Mouse (Mus musculus) heart, embryonic 11.5 days (tissue): ENCODE results near the gene Med13l. TPM values are rescaled to one million over a fixed set of nuclear protein-coding genes. Genes with fewer than 3 reads are reported as not detected.

Experiments
- ATAC-seq: fragments of 200-750 bp; cut with Nextera tagmentation; replicated peaks from 2 replicates; pipeline ENCODE4 v1.8.0; 2017; ENCODE audit warnings: moderate library complexity; ENCODE audit not compliant: insufficient number of reproducible peaks, low FRiP score, low TSS enrichment
- H3K27ac ChIP-seq: fragments of 300-500 bp; sonication (generic); 2 replicates; pipeline ENCODE4 v1.5.1; 2014; ENCODE audit warnings: mild to moderate bottlenecking, low read depth, low read length
- H3K27me3 ChIP-seq: fragments of 300-500 bp; sonication (generic); 2 replicates; pipeline ENCODE4 v1.6.1; 2014; ENCODE audit warnings: mild to moderate bottlenecking, low read length, mixed read lengths; ENCODE audit not compliant: control insufficient read depth, insufficient read depth
- H3K36me3 ChIP-seq: fragments of 300-500 bp; sonication (generic); 2 replicates; pipeline ENCODE4 v1.6.1; 2014; ENCODE audit warnings: mild to moderate bottlenecking, low read length, moderate library complexity, mixed read lengths; ENCODE audit not compliant: control insufficient read depth, insufficient read depth
- H3K4me1 ChIP-seq: fragments of 300-500 bp; sonication (generic); 2 replicates; pipeline ENCODE4 v1.6.1; 2014; ENCODE audit warnings: low read length; ENCODE audit not compliant: control insufficient read depth, insufficient read depth
- H3K4me2 ChIP-seq: fragments of 300-500 bp; sonication (generic); 2 replicates; pipeline ENCODE4 v1.6.1; 2014; ENCODE audit warnings: mild to moderate bottlenecking, moderate library complexity
- H3K4me3 ChIP-seq: fragments of 300-500 bp; sonication (generic); 2 replicates; pipeline ENCODE4 v1.5.1; 2014; ENCODE audit warnings: low read depth, low read length
- H3K9ac ChIP-seq: fragments of 300-500 bp; sonication (generic); 2 replicates; pipeline ENCODE4 v1.6.1; 2014; ENCODE audit warnings: mild to moderate bottlenecking, low read depth, low read length, moderate library complexity
- H3K9me3 ChIP-seq: fragments of 300-500 bp; sonication (generic); replicated peaks from 2 replicates; pipeline ENCODE4 v1.6.1; 2016; ENCODE audit warnings: low read length; ENCODE audit not compliant: control insufficient read depth
- WGBS: fragments of 180-500 bp; shearing (Covaris S2); extraction: QIAGEN DNeasy Blood & Tissue Kit; methylation state at CpG from one replicate; pipeline ENCODE4 v1.1.7; 2014; ENCODE audit not compliant: insufficient replicate concordance; 5-methylcytosine and 5-hydroxymethylcytosine counted together
- polyA plus RNA-seq: library from polyadenylated mRNA; unstranded; fragments of >200 nt; fragmentation: Nextera tagmentation; extraction: Ambion mirVana; gene quantifications from 2 replicates; pipeline ENCODE4 v1.2.1, GENCODE M21; 2014

Gene Med13l
- polyA plus RNA-seq, 1 experiment from 2014 or later, result 9.7 TPM

- ATAC-seq, result no peak
- no peaks in the 10 kb centered on the region for H3K9me3 ChIP-seq
- H3K4me1 ChIP-seq, result peaks cover 21% of the 10 kb centered on the region
- no peak overlapping the region for H3K4me2 ChIP-seq
- H3K27ac ChIP-seq, result no peak overlapping the region
- H3K27me3 ChIP-seq, result no peaks in the 10 kb centered on the region
- H3K36me3 ChIP-seq, result no peaks in the 10 kb centered on the region
- H3K4me3 ChIP-seq, result no peak overlapping the region
- WGBS, result 82% methylated on average over 11 of the region's 11 CpGs
- H3K9ac ChIP-seq, result no peak overlapping the region
Observed at GRCm38 (mm10) chr5:118605424-118606067, 45.1 kb downstream of the Med13l start.

GRCm38 (mm10) chr5:118606636-118607035, 46.2 kb downstream of the Med13l start:
- no peaks in the 10 kb centered on the region for H3K36me3 ChIP-seq
- no peak overlapping the region for H3K27ac ChIP-seq
- H3K9me3 ChIP-seq, result no peaks in the 10 kb centered on the region
- H3K4me1 ChIP-seq, result peaks cover 16% of the 10 kb centered on the region
- H3K27me3 ChIP-seq, result no peaks in the 10 kb centered on the region
- H3K9ac ChIP-seq, result no peak overlapping the region
- H3K4me2 ChIP-seq, result no peak overlapping the region
- no peak for ATAC-seq
- WGBS, result 83% methylated on average over 13 of the region's 13 CpGs
- no peak overlapping the region for H3K4me3 ChIP-seq

- WGBS, result 93% methylated on average over 1 of the region's 1 CpGs
- Histone ChIP-seq H3K4me3 (no peak overlapping the region), H3K27me3 (no peaks in the 10 kb centered on the region), H3K9me3 (no peaks in the 10 kb centered on the region), H3K27ac (no peak overlapping the region), H3K4me1 (peaks cover 16% of the 10 kb centered on the region), H3K36me3 (no peaks in the 10 kb centered on the region), H3K4me2 (no peak overlapping the region), H3K9ac (no peak overlapping the region)
- no peak for ATAC-seq
Observed at GRCm38 (mm10) chr5:118607900-118608299, 47.4 kb downstream of the Med13l start.

GRCm38 (mm10) chr5:118610468-118610867, 50.0 kb downstream of the Med13l start:
- no peak for ATAC-seq
- Histone ChIP-seq H3K9me3 (no peaks in the 10 kb centered on the region), H3K4me2 (no peak overlapping the region), H3K36me3 (no peaks in the 10 kb centered on the region), H3K4me1 (peaks cover 37% of the 10 kb centered on the region), H3K27me3 (no peaks in the 10 kb centered on the region), H3K27ac (no peak overlapping the region), H3K4me3 (no peak overlapping the region), H3K9ac (no peak overlapping the region)
- WGBS, result 76% methylated on average over 5 of the region's 5 CpGs

- no peaks in the 10 kb centered on the region for H3K27me3 ChIP-seq
- H3K27ac ChIP-seq, result peak overlapping the region; percentile 31; the same call in 1 of the 2 replicates
- no peak overlapping the region for H3K9ac ChIP-seq
- H3K4me2 ChIP-seq, result no peak overlapping the region
- H3K4me3 ChIP-seq, result no peak overlapping the region
- WGBS, result 46% methylated on average over 13 of the region's 13 CpGs
- H3K9me3 ChIP-seq, result no peaks in the 10 kb centered on the region
- H3K36me3 ChIP-seq, result no peaks in the 10 kb centered on the region
- H3K4me1 ChIP-seq, result peaks cover 38% of the 10 kb centered on the region
- ATAC-seq, result no peak
Observed at GRCm38 (mm10) chr5:118612956-118613631, 52.6 kb downstream of the Med13l start.

GRCm38 (mm10) chr5:118613704-118614103, 53.2 kb downstream of the Med13l start:
- Histone ChIP-seq H3K4me1 (peaks cover 42% of the 10 kb centered on the region), H3K4me3 (no peak overlapping the region), H3K4me2 (no peak overlapping the region), H3K36me3 (no peaks in the 10 kb centered on the region), H3K27me3 (no peaks in the 10 kb centered on the region), H3K27ac (peak overlapping the region; percentile 31; the same call in 1 of the 2 replicates), H3K9ac (no peak overlapping the region), H3K9me3 (no peaks in the 10 kb centered on the region)
- 46% methylated on average over 2 of the region's 2 CpGs for WGBS
- no peak for ATAC-seq

- Histone ChIP-seq H3K9me3 (no peaks in the 10 kb centered on the region), H3K4me1 (peaks cover 46% of the 10 kb centered on the region), H3K4me2 (no peak overlapping the region), H3K9ac (no peak overlapping the region), H3K27me3 (no peaks in the 10 kb centered on the region), H3K4me3 (no peak overlapping the region), H3K36me3 (no peaks in the 10 kb centered on the region), H3K27ac (0 out of 2 replicates have a peak overlapping the region, but pooled peaks have one; percentile 0)
- ATAC-seq, result no peak
- 26% methylated on average over 8 of the region's 8 CpGs for WGBS
Observed at GRCm38 (mm10) chr5:118614116-118614515, 53.6 kb downstream of the Med13l start.

- no peaks in the 10 kb centered on the region for H3K9me3 ChIP-seq
- no peak; the same call in 1 of the 2 replicates for ATAC-seq
- peaks cover 51% of the 10 kb centered on the region for H3K4me1 ChIP-seq
- no peak overlapping the region for H3K9ac ChIP-seq
- H3K4me2 ChIP-seq, result no peak overlapping the region
- no peaks in the 10 kb centered on the region for H3K36me3 ChIP-seq
- H3K4me3 ChIP-seq, result no peak overlapping the region
- H3K27me3 ChIP-seq, result no peaks in the 10 kb centered on the region
- H3K27ac ChIP-seq, result no peak overlapping the region
- WGBS, result 13% methylated on average over 2 of the region's 2 CpGs
Observed at GRCm38 (mm10) chr5:118614571-118614981, 54.1 kb downstream of the Med13l start.
